Mouse (Mus musculus): ENCODE results near the gene Ncam1. TPM values are rescaled to one million over a fixed set of nuclear protein-coding genes. Genes with fewer than 3 reads are reported as not detected.

The Ncam1 gene
- polyA plus RNA-seq, 1 experiment from 2014 or later = 65.1 TPM

- Histone ChIP-seq H3K9ac (ENCODE audit: low read depth, low read length) (no peak overlapping the region), H3K9me3 (ENCODE audit: control insufficient read depth, low read length) (no peaks in the 10 kb centered on the region), H3K4me1 (ENCODE audit: control insufficient read depth, insufficient read depth, low read length) (0 out of 2 replicates have a peak, but pooled peaks cover 4% of the 10 kb centered on the region), H3K36me3 (ENCODE audit: control insufficient read depth, insufficient read depth, low read length) (no peaks in the 10 kb centered on the region), H3K4me2 (ENCODE audit: low read depth, low read length) (no peak overlapping the region), H3K27ac (ENCODE audit: low read length) (no peak overlapping the region), H3K27me3 (replicated peaks; ENCODE audit: control insufficient read depth, insufficient read depth, low read length) (no peaks in the 10 kb centered on the region), H3K4me3 (ENCODE audit: low read length) (no peak overlapping the region)
- 73% methylated on average over 3 of the region's 3 CpGs for WGBS
- no peak for ATAC-seq
Observed at GRCm38 (mm10) chr9:49605351-49605750, 193.4 kb downstream of the Ncam1 start.

GRCm38 (mm10) chr9:49601215-49601614, 197.5 kb downstream of the Ncam1 start:
- Histone ChIP-seq H3K36me3 (ENCODE audit: control insufficient read depth, insufficient read depth, low read length) (no peaks in the 10 kb centered on the region), H3K9ac (ENCODE audit: low read depth, low read length) (no peak overlapping the region), H3K27ac (ENCODE audit: low read length) (no peak overlapping the region), H3K27me3 (replicated peaks; ENCODE audit: control insufficient read depth, insufficient read depth, low read length) (no peaks in the 10 kb centered on the region), H3K4me1 (ENCODE audit: control insufficient read depth, insufficient read depth, low read length) (0 out of 2 replicates have a peak, but pooled peaks cover 2% of the 10 kb centered on the region), H3K4me2 (ENCODE audit: low read depth, low read length) (no peak overlapping the region), H3K9me3 (ENCODE audit: control insufficient read depth, low read length) (no peaks in the 10 kb centered on the region), H3K4me3 (ENCODE audit: low read length) (no peak overlapping the region)
- WGBS = 75% methylated on average over 4 of the region's 4 CpGs
- ATAC-seq = no peak

GRCm38 (mm10) chr9:49595635-49596348, 202.9 kb downstream of the Ncam1 start:
- H3K36me3 ChIP-seq (ENCODE audit: control insufficient read depth, insufficient read depth, low read length) = no peaks in the 10 kb centered on the region
- H3K4me1 ChIP-seq (ENCODE audit: control insufficient read depth, insufficient read depth, low read length) = peaks cover 23% of the 10 kb centered on the region
- H3K27ac ChIP-seq (ENCODE audit: low read length) = no peak overlapping the region
- no peaks in the 10 kb centered on the region for H3K9me3 ChIP-seq (ENCODE audit: control insufficient read depth, low read length)
- no peak overlapping the region for H3K4me3 ChIP-seq (ENCODE audit: low read length)
- H3K4me2 ChIP-seq (ENCODE audit: low read depth, low read length) = no peak overlapping the region
- no peak overlapping the region for H3K9ac ChIP-seq (ENCODE audit: low read depth, low read length)
- H3K27me3 ChIP-seq (replicated peaks; ENCODE audit: control insufficient read depth, insufficient read depth, low read length) = no peaks in the 10 kb centered on the region
- WGBS = 55% methylated on average over 11 of the region's 11 CpGs
- no peak for ATAC-seq

GRCm38 (mm10) chr9:49594876-49595634, 203.7 kb downstream of the Ncam1 start:
- Histone ChIP-seq H3K9me3 (ENCODE audit: control insufficient read depth, low read length) (no peaks in the 10 kb centered on the region), H3K27me3 (replicated peaks; ENCODE audit: control insufficient read depth, insufficient read depth, low read length) (no peaks in the 10 kb centered on the region), H3K4me3 (ENCODE audit: low read length) (no peak overlapping the region), H3K4me1 (ENCODE audit: control insufficient read depth, insufficient read depth, low read length) (peaks cover 27% of the 10 kb centered on the region), H3K4me2 (ENCODE audit: low read depth, low read length) (no peak overlapping the region), H3K27ac (ENCODE audit: low read length) (no peak overlapping the region), H3K9ac (ENCODE audit: low read depth, low read length) (no peak overlapping the region), H3K36me3 (ENCODE audit: control insufficient read depth, insufficient read depth, low read length) (no peaks in the 10 kb centered on the region)
- WGBS = 41% methylated on average over 7 of the region's 7 CpGs
- no peak for ATAC-seq

- WGBS = 28% methylated on average over 10 of the region's 10 CpGs
- Histone ChIP-seq H3K27me3 (replicated peaks; ENCODE audit: control insufficient read depth, insufficient read depth, low read length) (no peaks in the 10 kb centered on the region), H3K36me3 (ENCODE audit: control insufficient read depth, insufficient read depth, low read length) (no peaks in the 10 kb centered on the region), H3K4me3 (ENCODE audit: low read length) (no peak overlapping the region), H3K9me3 (ENCODE audit: control insufficient read depth, low read length) (no peaks in the 10 kb centered on the region), H3K27ac (ENCODE audit: low read length) (no peak overlapping the region), H3K4me1 (ENCODE audit: control insufficient read depth, insufficient read depth, low read length) (peaks cover 27% of the 10 kb centered on the region), H3K4me2 (ENCODE audit: low read depth, low read length) (no peak overlapping the region), H3K9ac (ENCODE audit: low read depth, low read length) (no peak overlapping the region)
- peak; percentile 40; the same call in 1 of the 2 replicates for ATAC-seq
Observed at GRCm38 (mm10) chr9:49593951-49594536, 204.7 kb downstream of the Ncam1 start.

GRCm38 (mm10) chr9:49592006-49592405, 206.7 kb downstream of the Ncam1 start:
- no peak for ATAC-seq
- H3K4me2 ChIP-seq (ENCODE audit: low read depth, low read length) = no peak overlapping the region
- H3K4me1 ChIP-seq (ENCODE audit: control insufficient read depth, insufficient read depth, low read length) = peaks cover 27% of the 10 kb centered on the region
- no peaks in the 10 kb centered on the region for H3K9me3 ChIP-seq (ENCODE audit: control insufficient read depth, low read length)
- no peak overlapping the region for H3K27ac ChIP-seq (ENCODE audit: low read length)
- no peaks in the 10 kb centered on the region for H3K36me3 ChIP-seq (ENCODE audit: control insufficient read depth, insufficient read depth, low read length)
- H3K4me3 ChIP-seq (ENCODE audit: low read length) = no peak overlapping the region
- H3K9ac ChIP-seq (ENCODE audit: low read depth, low read length) = no peak overlapping the region
- H3K27me3 ChIP-seq (replicated peaks; ENCODE audit: control insufficient read depth, insufficient read depth, low read length) = no peaks in the 10 kb centered on the region
- WGBS = 67% methylated on average over 2 of the region's 2 CpGs

GRCm38 (mm10) chr9:49590261-49590660, 208.5 kb downstream of the Ncam1 start:
- H3K36me3 ChIP-seq (ENCODE audit: control insufficient read depth, insufficient read depth, low read length) = no peaks in the 10 kb centered on the region
- no peaks in the 10 kb centered on the region for H3K27me3 ChIP-seq (replicated peaks; ENCODE audit: control insufficient read depth, insufficient read depth, low read length)
- H3K4me2 ChIP-seq (ENCODE audit: low read depth, low read length) = no peak overlapping the region
- no peak overlapping the region for H3K9ac ChIP-seq (ENCODE audit: low read depth, low read length)
- H3K9me3 ChIP-seq (ENCODE audit: control insufficient read depth, low read length) = no peaks in the 10 kb centered on the region
- H3K4me1 ChIP-seq (ENCODE audit: control insufficient read depth, insufficient read depth, low read length) = peaks cover 22% of the 10 kb centered on the region
- WGBS = 58% methylated on average over 4 of the region's 4 CpGs
- no peak overlapping the region for H3K4me3 ChIP-seq (ENCODE audit: low read length)
- ATAC-seq = no peak
- H3K27ac ChIP-seq (ENCODE audit: low read length) = no peak overlapping the region

- 85% methylated on average over 4 of the region's 4 CpGs for WGBS
- no peaks in the 10 kb centered on the region for H3K36me3 ChIP-seq (ENCODE audit: control insufficient read depth, insufficient read depth, low read length)
- peaks cover 11% of the 10 kb centered on the region for H3K4me1 ChIP-seq (ENCODE audit: control insufficient read depth, insufficient read depth, low read length)
- H3K27ac ChIP-seq (ENCODE audit: low read length) = no peak overlapping the region
- H3K9ac ChIP-seq (ENCODE audit: low read depth, low read length) = no peak overlapping the region
- no peak overlapping the region for H3K4me2 ChIP-seq (ENCODE audit: low read depth, low read length)
- H3K9me3 ChIP-seq (ENCODE audit: control insufficient read depth, low read length) = no peaks in the 10 kb centered on the region
- H3K4me3 ChIP-seq (ENCODE audit: low read length) = no peak overlapping the region
- H3K27me3 ChIP-seq (replicated peaks; ENCODE audit: control insufficient read depth, insufficient read depth, low read length) = no peaks in the 10 kb centered on the region
- ATAC-seq = no peak
Observed at GRCm38 (mm10) chr9:49577136-49577535, 221.6 kb downstream of the Ncam1 start.

GRCm38 (mm10) chr9:49571695-49572510, 226.8 kb downstream of the Ncam1 start:
- Histone ChIP-seq H3K4me1 (ENCODE audit: control insufficient read depth, insufficient read depth, low read length) (peaks cover 21% of the 10 kb centered on the region), H3K9ac (ENCODE audit: low read depth, low read length) (no peak overlapping the region), H3K27ac (ENCODE audit: low read length) (peak overlapping the region; percentile 60), H3K36me3 (ENCODE audit: control insufficient read depth, insufficient read depth, low read length) (no peaks in the 10 kb centered on the region), H3K9me3 (ENCODE audit: control insufficient read depth, low read length) (no peaks in the 10 kb centered on the region), H3K27me3 (replicated peaks; ENCODE audit: control insufficient read depth, insufficient read depth, low read length) (no peaks in the 10 kb centered on the region), H3K4me2 (ENCODE audit: low read depth, low read length) (no peak overlapping the region), H3K4me3 (ENCODE audit: low read length) (no peak overlapping the region)
- ATAC-seq = peak; percentile 85
- WGBS = 35% methylated on average over 9 of the region's 9 CpGs

Data from intestine, embryonic 16.5 days (tissue).